In genomic region chr16:33049809-33050208, GRCm38 (mm10) we compare ENCODE assay signal across 16 mouse cellular contexts.
"Had no signal": no experiment of that assay in that cellular context is flagged by ENCODE, and none has a peak within 500 bp of the region (broad histone marks: within the 10 kb centered on the region; RNA-seq: fewer than 3 reads in every experiment).

No protein-coding gene starts in this region.

- H3K27me3 ChIP-seq: midbrain, embryonic 12.5 days; midbrain, embryonic 15.5 days; neural tube, embryonic 13.5 days had no signal

- DNase-seq: kidney, adult 2 months; kidney, postnatal 25 days; layer of hippocampus, postnatal 36 days; lung, adult 2 months; lung, postnatal 14 days; lung, postnatal 4 days; retina, postnatal 1 day; thymus, adult 18-20 months; thymus, postnatal 36 days had no signal

- H3K9ac ChIP-seq: liver, embryonic 14.5 days; midbrain, embryonic 12.5 days; midbrain, embryonic 15.5 days; neural tube, embryonic 13.5 days had no signal

- H3K9me3 ChIP-seq: midbrain, embryonic 12.5 days; midbrain, embryonic 15.5 days; neural tube, embryonic 13.5 days had no signal

- H3K27ac ChIP-seq: kidney, postnatal 0 days; layer of hippocampus, adult 2 months; left cerebral cortex, adult 2 months; liver, embryonic 14.5 days; midbrain, embryonic 12.5 days; midbrain, embryonic 15.5 days; neural tube, embryonic 13.5 days had no signal

- H3K4me1 ChIP-seq: midbrain, embryonic 12.5 days; midbrain, embryonic 15.5 days; neural tube, embryonic 13.5 days had no signal

- H3K4me3 ChIP-seq: layer of hippocampus, adult 2 months; left cerebral cortex, adult 2 months; midbrain, embryonic 12.5 days; midbrain, embryonic 15.5 days; neural tube, embryonic 13.5 days had no signal

- H3K36me3 ChIP-seq: midbrain, embryonic 12.5 days; midbrain, embryonic 15.5 days; neural tube, embryonic 13.5 days had no signal
